Mouse (Mus musculus) CH12.LX (cell line): ENCODE measurements around the gene Dcps. TPM values are rescaled to one million over a fixed set of nuclear protein-coding genes. Genes with fewer than 3 reads are reported as not detected.

Experiments
- DNase-seq: peaks from one replicate; pipeline ENCODE4 v3.0.0-alpha.2; 2013; ENCODE audit errors: extremely low read depth
- H3K27ac ChIP-seq: 2 replicates; pipeline ENCODE4 v1.5.1; 2012; ENCODE audit warnings: low read depth, mild to moderate bottlenecking, control low read depth, moderate library complexity; ENCODE audit not compliant: insufficient read depth
- H3K27me3 ChIP-seq: replicated peaks from 2 replicates; pipeline ENCODE3; 2012; ENCODE audit warnings: inconsistent platforms
- H3K36me3 ChIP-seq, 2 experiments: replicated peaks in 1 of 2; 2 replicates each; pipeline versions ENCODE3 to v1.6.1; 2012; ENCODE audit warnings: inconsistent platforms in 1 of 2, low read length in 1 of 2, mild to moderate bottlenecking in 1 of 2, mixed read lengths in 1 of 2, moderate library complexity in 1 of 2; ENCODE audit not compliant: control insufficient read depth in 1 of 2, insufficient read depth in 1 of 2
- H3K4me1 ChIP-seq, 2 experiments: 2 replicates each; pipeline ENCODE4 v1.6.1; 2012; ENCODE audit warnings: inconsistent platforms in 1 of 2, moderate library complexity in 1 of 2; ENCODE audit not compliant: insufficient read depth in 2 of 2, control insufficient read depth in 1 of 2
- H3K4me2 ChIP-seq: 2 replicates; pipeline ENCODE4 v1.6.1; 2012; ENCODE audit warnings: low read depth, mild to moderate bottlenecking, control low read depth; ENCODE audit not compliant: poor library complexity, insufficient read depth, severe bottlenecking
- H3K4me3 ChIP-seq, 3 experiments: fragments of 150-350 bp in 1 of 3; sonication (generic) in 1 of 3; replicated peaks in 1 of 3; 2 replicates each; pipeline versions ENCODE3 to v1.5.1; 2011 to 2012; ENCODE audit warnings: low read depth in 2 of 3, low read length in 2 of 3, mild to moderate bottlenecking in 2 of 3, moderate library complexity in 2 of 3, control low read depth in 1 of 3, improper control_type of control experiment in 1 of 3, inconsistent platforms in 1 of 3, mixed read lengths in 1 of 3; ENCODE audit not compliant: poor library complexity in 1 of 3
- H3K79me2 ChIP-seq: replicated peaks from 2 replicates; pipeline ENCODE4 v1.6.1; 2012; ENCODE audit warnings: mild to moderate bottlenecking, moderate library complexity; ENCODE audit not compliant: control insufficient read depth, poor library complexity, insufficient read depth, severe bottlenecking; ENCODE audit errors: extremely low read depth
- H3K9ac ChIP-seq: 2 replicates; pipeline ENCODE4 v1.6.1; 2012; ENCODE audit warnings: low read depth, mild to moderate bottlenecking, control low read depth, moderate library complexity; ENCODE audit not compliant: insufficient read depth
- H3K9me3 ChIP-seq: replicated peaks from 2 replicates; pipeline ENCODE3; 2012; ENCODE audit warnings: low read length, inconsistent platforms, mixed read lengths
- CHD1 ChIP-seq: IDR thresholded peaks from 2 replicates; pipeline ENCODE4 v1.6.1; 2012; ENCODE audit warnings: low read depth, low read length, improper control_type of control experiment, inconsistent platforms
- ETS1 ChIP-seq: conservative IDR thresholded peaks from 2 replicates; pipeline ENCODE4 v1.6.1; 2012; ENCODE audit warnings: low read depth, mild to moderate bottlenecking, inconsistent platforms, low read length, improper control_type of control experiment, moderate library complexity
- HCFC1 ChIP-seq: IDR thresholded peaks from 2 replicates; pipeline ENCODE4 v1.6.1; 2012; ENCODE audit warnings: low read depth, mild to moderate bottlenecking, inconsistent platforms, low read length, improper control_type of control experiment
- JUND ChIP-seq: conservative IDR thresholded peaks from 2 replicates; pipeline ENCODE4 v1.6.1; 2011; ENCODE audit warnings: low read depth, low read length, improper control_type of control experiment
- MAFK ChIP-seq: IDR thresholded peaks from 2 replicates; pipeline ENCODE4 v1.6.1; 2011; ENCODE audit warnings: low read length, improper control_type of control experiment; ENCODE audit not compliant: insufficient replicate concordance
- MAX ChIP-seq: IDR thresholded peaks from 2 replicates; pipeline ENCODE4 v1.6.1; 2011; ENCODE audit warnings: low read length, improper control_type of control experiment
- MEF2A ChIP-seq: IDR thresholded peaks from 2 replicates; pipeline ENCODE4 v1.6.1; 2014; ENCODE audit warnings: low read depth, mild to moderate bottlenecking, inconsistent platforms, low read length, improper control_type of control experiment, borderline replicate concordance
- MYC ChIP-seq: IDR thresholded peaks from 2 replicates; pipeline ENCODE4 v1.6.1; 2011; ENCODE audit warnings: low read depth, mild to moderate bottlenecking, improper control_type of control experiment, low read length
- NRF1 ChIP-seq: IDR thresholded peaks from 2 replicates; pipeline ENCODE4 v1.6.1; 2014; ENCODE audit warnings: low read depth, mild to moderate bottlenecking, inconsistent platforms, low read length, improper control_type of control experiment, moderate library complexity
- POLR2A ChIP-seq: IDR thresholded peaks from 2 replicates; pipeline ENCODE4 v1.6.1; 2011; ENCODE audit warnings: low read depth, mild to moderate bottlenecking, improper control_type of control experiment, low read length
- RCOR1 ChIP-seq: conservative IDR thresholded peaks from 2 replicates; pipeline ENCODE4 v1.6.1; 2012; ENCODE audit warnings: low read depth, mild to moderate bottlenecking, inconsistent platforms, low read length, improper control_type of control experiment
- TCF12 ChIP-seq: IDR thresholded peaks from 2 replicates; pipeline ENCODE4 v1.6.1; 2014; ENCODE audit warnings: low read depth, mild to moderate bottlenecking, inconsistent platforms, low read length, improper control_type of control experiment
- UBTF ChIP-seq: IDR thresholded peaks from 2 replicates; pipeline ENCODE4 v1.6.1; 2012; ENCODE audit warnings: low read depth, mild to moderate bottlenecking, inconsistent platforms, low read length, improper control_type of control experiment, moderate library complexity
- USF1 ChIP-seq: IDR thresholded peaks from 2 replicates; pipeline ENCODE4 v1.6.1; 2014; ENCODE audit warnings: low read depth, mild to moderate bottlenecking, inconsistent platforms, low read length, improper control_type of control experiment
- USF2 ChIP-seq: conservative IDR thresholded peaks from 2 replicates; pipeline ENCODE4 v1.6.1; 2011; ENCODE audit warnings: low read depth, low read length, improper control_type of control experiment
- dilution Hi-C: fragments of 300-500 bp; cut with MboI; formaldehyde crosslinking; loops from 2 replicates; pipeline ENCODE4 v1.14.3; 2020; ENCODE audit warnings: low sequenced_read_pairs; ENCODE audit not compliant: extremely low pct_unique_long_range_greater_than_20kb, extremely low pct_ligation_motif_present
- in situ Hi-C: fragments of 300-500 bp; cut with MboI; formaldehyde crosslinking; loops from 3 replicates; pipeline ENCODE4 v1.14.3; 2019; ENCODE audit warnings: low sequenced_read_pairs, low pct_ligation_motif_present, low pct_unique_long_range_greater_than_20kb, mixed read lengths
- polyA plus RNA-seq: library from polyadenylated mRNA; unstranded; fragments of >175 nt; gene quantifications from 2 replicates; pipeline ENCODE4 v1.2.1, GENCODE M21; 2012; ENCODE audit warnings: low read depth; ENCODE audit not compliant: insufficient read length
- total RNA-seq, 2 experiments: library from RNA; depleted of rRNA; stranded (reverse); fragments of 300-350 nt in 1 of 2; fragments of >200 nt in 1 of 2; gene quantifications; 2 replicates each; pipeline ENCODE4 v1.2.3; 2012 to 2014

The Dcps gene
- total and polyA plus RNA-seq, 3 experiments: 64.3 to 113 (median 94.3) TPM

GRCm38 (mm10) chr9:35105884-35106880 lies 69.7 kb downstream of the Dcps start:
- in situ Hi-C loops (no loop called here), dilution Hi-C loops (no loop called here)
- Histone ChIP-seq H3K9ac (no peak overlapping the region), H3K27me3 (no peaks in the 10 kb centered on the region), H3K79me2 (no peaks in the 10 kb centered on the region), H3K4me2 (no peak overlapping the region), H3K4me3 (no peak overlapping the region), H3K27ac (no peak overlapping the region), H3K4me1 (peaks cover 3 to 36% of the 10 kb centered on the region in 2 experiments), H3K36me3 (peaks cover 0 to 3% of the 10 kb centered on the region in 2 experiments), H3K9me3 (no peaks in the 10 kb centered on the region)
- no peak for DNase-seq
- TF ChIP-seq USF2 (no peak), USF1 (no peak), TCF12 (no peak), NRF1 (no peak), POLR2A (no peak), RCOR1 (no peak), CHD1 (no peak), MEF2A (no peak), ETS1 (no peak), MYC (no peak)

- no peak overlapping the region for H3K4me2 ChIP-seq
- H3K79me2 ChIP-seq: no peaks in the 10 kb centered on the region
- no peaks in the 10 kb centered on the region for H3K9me3 ChIP-seq
- DNase-seq: no peak
- peaks cover 3 to 36% of the 10 kb centered on the region in 2 experiments for H3K4me1 ChIP-seq
- no peak overlapping the region for H3K27ac ChIP-seq
- dilution Hi-C loops (no loop called here), in situ Hi-C loops (no loop called here)
- no peak overlapping the region for H3K9ac ChIP-seq
- peaks cover 0 to 3% of the 10 kb centered on the region in 2 experiments for H3K36me3 ChIP-seq
- H3K4me3 ChIP-seq: no peak overlapping the region
- no peaks in the 10 kb centered on the region for H3K27me3 ChIP-seq
- TF ChIP-seq HCFC1 (no peak), MYC (no peak), MAFK (no peak)
Observed at GRCm38 (mm10) chr9:35105438-35105837, 70.4 kb downstream of the Dcps start.

- in situ Hi-C loops (no loop called here), dilution Hi-C loops (no loop called here)
- Histone ChIP-seq H3K79me2 (no peaks in the 10 kb centered on the region), H3K27ac (no peak overlapping the region), H3K27me3 (no peaks in the 10 kb centered on the region), H3K36me3 (peaks cover 0 to 3% of the 10 kb centered on the region in 2 experiments), H3K4me2 (no peak overlapping the region), H3K9me3 (no peaks in the 10 kb centered on the region), H3K9ac (no peak overlapping the region), H3K4me3 (no peak overlapping the region), H3K4me1 (peaks cover 3 to 33% of the 10 kb centered on the region in 2 experiments)
- TF ChIP-seq UBTF (no peak), JUND (no peak), MAX (no peak)
- DNase-seq: no peak
Observed at GRCm38 (mm10) chr9:35104711-35105110, 71.2 kb downstream of the Dcps start.
